Mouse (Mus musculus) NIH3T3 (cell line): ENCODE data around the gene Tpi1.

Source experiments
- DNase-seq: peaks from one replicate; pipeline ENCODE4 v3.0.0-alpha.2; 2012; ENCODE audit warnings: low read depth

Tpi1 gene

GRCm38 (mm10) chr6:124813933-124814332 is at the start of gene Tpi1:
Gene Tpi1, minus strand, starts transcription at chr6:124814296.
- peak; percentile 97 for DNase-seq

- no peak for DNase-seq
Measured at GRCm38 (mm10) chr6:124863125-124863657, 49.1 kb upstream of the Tpi1 start.

- no peak for DNase-seq
Measured at GRCm38 (mm10) chr6:124862406-124863124, 48.5 kb upstream of the Tpi1 start.

- DNase-seq, result no peak
Measured at GRCm38 (mm10) chr6:124861802-124862201, 47.7 kb upstream of the Tpi1 start.

GRCm38 (mm10) chr6:124861266-124861665 is 47.2 kb upstream of the Tpi1 start:
- DNase-seq, result no peak

- no peak for DNase-seq
Measured at GRCm38 (mm10) chr6:124860511-124860910, 46.4 kb upstream of the Tpi1 start.

GRCm38 (mm10) chr6:124859725-124860124 is 45.6 kb upstream of the Tpi1 start:
- DNase-seq, result peak; percentile 95

- DNase-seq, result no peak
Measured at GRCm38 (mm10) chr6:124858561-124859318, 44.6 kb upstream of the Tpi1 start.

GRCm38 (mm10) chr6:124857840-124858530 is 43.9 kb upstream of the Tpi1 start:
- no peak for DNase-seq

GRCm38 (mm10) chr6:124856916-124857839 is 43.1 kb upstream of the Tpi1 start, which contains the start of gene P3h3:
Gene P3h3, minus strand, starts transcription at chr6:124857752.
- peak; percentile 96 for DNase-seq

- DNase-seq, result peak; percentile 70
Measured at GRCm38 (mm10) chr6:124856321-124856720, 42.2 kb upstream of the Tpi1 start.

GRCm38 (mm10) chr6:124854647-124855046 is 40.6 kb upstream of the Tpi1 start:
- no peak for DNase-seq

- DNase-seq, result no peak
Measured at GRCm38 (mm10) chr6:124850535-124850934, 36.4 kb upstream of the Tpi1 start.

GRCm38 (mm10) chr6:124847305-124847704 is 33.2 kb upstream of the Tpi1 start:
- DNase-seq, result peak; percentile 94

GRCm38 (mm10) chr6:124840241-124841167 is 26.4 kb upstream of the Tpi1 start, which contains the start of gene Gnb3:
Gene Gnb3, minus strand, starts transcription at chr6:124840275.
- no peak for DNase-seq

GRCm38 (mm10) chr6:124839805-124840204 is 25.7 kb upstream of the Tpi1 start:
- peak; percentile 16 for DNase-seq

GRCm38 (mm10) chr6:124836411-124836810 is 22.3 kb upstream of the Tpi1 start:
- DNase-seq, result peak; percentile 55

- DNase-seq, result no peak
Measured at GRCm38 (mm10) chr6:124835531-124835930, 21.4 kb upstream of the Tpi1 start.

- DNase-seq, result no peak
Measured at GRCm38 (mm10) chr6:124834512-124835081, 20.5 kb upstream of the Tpi1 start.

GRCm38 (mm10) chr6:124831649-124832048 is 17.6 kb upstream of the Tpi1 start:
- DNase-seq, result no peak
